Mouse (Mus musculus): ENCODE data around the gene Il12rb2. TPM values are rescaled to one million over a fixed set of nuclear protein-coding genes. Genes with fewer than 3 reads are reported as not detected.

Gene Il12rb2
- polyA plus RNA-seq, 1 experiment: 0.03 TPM

DNA sequence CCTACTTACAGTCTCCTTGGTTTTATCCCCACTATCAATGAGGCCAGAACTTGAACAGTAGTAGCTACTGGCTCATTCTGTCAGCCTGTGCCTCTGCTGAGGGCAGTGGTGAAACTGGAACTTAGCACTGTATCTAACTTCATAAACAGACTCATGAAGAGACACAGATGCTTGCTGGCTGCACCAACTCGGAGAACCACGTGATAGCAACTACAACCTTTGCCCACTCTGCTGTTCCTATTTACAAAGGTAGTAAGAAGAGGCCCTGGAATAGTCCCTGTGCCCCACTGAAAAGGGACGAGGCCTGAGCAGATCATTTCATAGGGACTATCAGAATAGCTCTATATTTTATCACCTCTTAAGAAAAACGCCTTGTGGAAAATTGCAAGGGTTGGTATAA lies 75.7 kb downstream of the Il12rb2 start:
- TF ChIP-seq FLI1 (IDR thresholded peaks at IDR 0.05; ENCODE audit: low read length): no peak
- TF ChIP-seq GATA1 (IDR thresholded peaks at IDR 0.05; ENCODE audit: borderline replicate concordance, low read length): no peak
- H3K4me1 ChIP-seq: peaks cover 20% of the 10 kb centered on the region
- H3K4me3 ChIP-seq (replicated peaks): no peak overlapping the region
- H3K9me3 ChIP-seq: no peaks in the 10 kb centered on the region
- no peaks in the 10 kb centered on the region for H3K27me3 ChIP-seq (replicated peaks)
- peaks cover 5% of the 10 kb centered on the region for H3K36me3 ChIP-seq (replicated peaks; ENCODE audit: low read length)

DNA sequence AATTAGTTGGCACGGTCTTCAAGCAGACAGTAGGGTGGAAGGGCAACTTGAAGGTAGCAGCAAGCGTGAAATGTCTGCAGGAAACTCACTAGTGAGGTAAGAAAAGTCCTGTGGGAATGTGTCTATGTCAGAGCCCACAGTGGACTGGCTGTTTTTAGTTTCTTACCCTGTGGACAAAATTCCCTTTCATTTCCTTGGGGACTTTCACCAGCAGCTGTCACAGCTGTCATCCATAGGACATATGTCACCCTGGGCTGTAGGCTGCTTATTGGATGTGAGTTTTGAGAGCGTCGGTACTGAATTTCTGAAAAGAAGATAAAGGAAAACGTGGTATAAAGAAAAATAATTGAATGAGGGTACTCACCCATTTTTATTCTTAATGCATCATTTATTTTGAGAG lies 77.2 kb downstream of the Il12rb2 start:
- no peaks in the 10 kb centered on the region for H3K9me3 ChIP-seq
- peaks cover 35% of the 10 kb centered on the region for H3K4me1 ChIP-seq
- peaks cover 4% of the 10 kb centered on the region for H3K36me3 ChIP-seq (replicated peaks; ENCODE audit: low read length)
- no peaks in the 10 kb centered on the region for H3K27me3 ChIP-seq (replicated peaks)
- no peak for TF ChIP-seq FLI1 (IDR thresholded peaks at IDR 0.05; ENCODE audit: low read length)
- TF ChIP-seq GATA1 (IDR thresholded peaks at IDR 0.05; ENCODE audit: borderline replicate concordance, low read length): no peak
- no peak overlapping the region for H3K4me3 ChIP-seq (replicated peaks)

DNA sequence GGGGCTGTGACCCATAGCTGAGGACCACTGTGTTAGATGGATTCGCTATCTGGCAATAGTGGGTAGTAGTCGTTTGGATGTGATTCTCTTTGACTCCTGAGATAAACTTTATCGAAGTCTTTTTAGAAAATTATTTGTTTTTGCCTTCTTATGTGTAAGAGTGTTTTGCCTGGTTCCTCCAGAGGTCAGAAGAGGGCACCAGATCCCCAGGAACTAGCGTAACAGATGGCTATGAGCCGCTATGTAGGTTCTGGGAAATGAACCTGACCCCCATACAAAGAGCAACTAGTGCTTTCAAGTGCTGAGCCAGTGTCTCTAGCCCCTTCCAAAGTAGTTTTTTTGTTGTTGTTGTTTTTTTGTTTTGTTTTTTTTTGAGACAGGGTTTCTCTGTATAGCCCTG lies 79.9 kb downstream of the Il12rb2 start:
- H3K27me3 ChIP-seq (replicated peaks): no peaks in the 10 kb centered on the region

DNA sequence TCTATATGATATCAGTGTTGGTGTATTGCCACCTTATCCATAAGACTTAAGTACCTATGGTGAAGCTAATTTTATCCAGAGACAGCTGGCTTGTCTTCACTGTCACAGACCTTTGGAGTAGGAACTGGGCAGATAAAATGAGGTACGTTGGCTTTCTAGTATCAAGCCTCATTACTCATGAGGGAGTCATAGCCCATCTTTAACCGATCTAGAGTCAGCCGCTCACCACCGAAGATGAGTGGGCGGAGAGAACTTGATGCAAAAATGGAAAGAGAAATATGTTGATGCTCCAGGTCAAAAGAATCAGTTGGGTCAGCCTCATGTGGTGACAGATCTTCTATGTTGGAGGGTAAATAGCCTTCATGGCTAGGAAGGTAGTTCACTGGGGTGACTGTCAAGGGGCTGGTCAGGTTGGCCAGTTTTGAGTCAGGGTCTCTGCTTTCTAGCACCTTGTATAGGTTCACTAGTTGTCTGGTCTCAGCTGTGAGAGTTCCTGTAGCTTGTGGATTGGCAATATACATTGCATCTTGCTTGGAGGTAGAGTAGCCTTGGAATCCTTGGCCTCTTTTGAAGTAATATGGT lies 83.9 kb downstream of the Il12rb2 start:
- peaks cover 50% of the 10 kb centered on the region for H3K4me1 ChIP-seq
- H3K27me3 ChIP-seq (replicated peaks): no peaks in the 10 kb centered on the region
- no peak overlapping the region for H3K4me3 ChIP-seq (replicated peaks)
- TF ChIP-seq FLI1 (IDR thresholded peaks at IDR 0.05; ENCODE audit: low read length) (no peak), GATA1 (IDR thresholded peaks at IDR 0.05; ENCODE audit: borderline replicate concordance, low read length) (no peak)
- no peaks in the 10 kb centered on the region for H3K9me3 ChIP-seq
- H3K36me3 ChIP-seq (replicated peaks; ENCODE audit: low read length): peaks cover 50% of the 10 kb centered on the region

More for the DNA sequence above, 79.9 kb downstream of the Il12rb2 start:
- peaks cover 15% of the 10 kb centered on the region for H3K36me3 ChIP-seq (replicated peaks; ENCODE audit: low read length)
- H3K4me1 ChIP-seq: peaks cover 44% of the 10 kb centered on the region
- TF ChIP-seq GATA1 (IDR thresholded peaks at IDR 0.05; ENCODE audit: borderline replicate concordance, low read length) (no peak), FLI1 (IDR thresholded peaks at IDR 0.05; ENCODE audit: low read length) (no peak)
- H3K4me3 ChIP-seq (replicated peaks): no peak overlapping the region
- H3K9me3 ChIP-seq: no peaks in the 10 kb centered on the region

DNA sequence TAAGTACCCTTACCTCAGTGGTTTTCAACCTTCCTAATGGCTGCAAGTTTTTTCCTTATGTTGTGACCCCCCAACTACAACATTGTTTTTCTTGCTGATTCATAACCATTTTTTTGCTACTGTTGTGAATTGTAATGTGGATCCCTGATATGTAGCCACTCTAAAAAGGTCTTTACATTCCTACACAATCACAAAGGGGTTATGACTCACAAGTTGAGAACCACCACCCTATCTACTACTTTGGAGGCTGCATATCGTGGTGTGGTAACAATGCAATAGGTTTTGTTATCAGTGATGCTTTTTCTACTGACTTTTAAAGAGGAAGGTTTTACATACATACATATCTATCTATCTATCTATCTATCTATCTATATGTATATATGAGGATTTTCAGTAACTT lies 93.1 kb downstream of the Il12rb2 start:
- TF ChIP-seq GATA1 (IDR thresholded peaks at IDR 0.05; ENCODE audit: borderline replicate concordance, low read length): no peak
- no peak for TF ChIP-seq FLI1 (IDR thresholded peaks at IDR 0.05; ENCODE audit: low read length)
- H3K9me3 ChIP-seq: no peaks in the 10 kb centered on the region
- no peak overlapping the region for H3K4me3 ChIP-seq (replicated peaks)
- no peaks in the 10 kb centered on the region for H3K27me3 ChIP-seq (replicated peaks)
- H3K4me1 ChIP-seq: peaks cover 43% of the 10 kb centered on the region
- peaks cover 88% of the 10 kb centered on the region for H3K36me3 ChIP-seq (replicated peaks; ENCODE audit: low read length)

DNA sequence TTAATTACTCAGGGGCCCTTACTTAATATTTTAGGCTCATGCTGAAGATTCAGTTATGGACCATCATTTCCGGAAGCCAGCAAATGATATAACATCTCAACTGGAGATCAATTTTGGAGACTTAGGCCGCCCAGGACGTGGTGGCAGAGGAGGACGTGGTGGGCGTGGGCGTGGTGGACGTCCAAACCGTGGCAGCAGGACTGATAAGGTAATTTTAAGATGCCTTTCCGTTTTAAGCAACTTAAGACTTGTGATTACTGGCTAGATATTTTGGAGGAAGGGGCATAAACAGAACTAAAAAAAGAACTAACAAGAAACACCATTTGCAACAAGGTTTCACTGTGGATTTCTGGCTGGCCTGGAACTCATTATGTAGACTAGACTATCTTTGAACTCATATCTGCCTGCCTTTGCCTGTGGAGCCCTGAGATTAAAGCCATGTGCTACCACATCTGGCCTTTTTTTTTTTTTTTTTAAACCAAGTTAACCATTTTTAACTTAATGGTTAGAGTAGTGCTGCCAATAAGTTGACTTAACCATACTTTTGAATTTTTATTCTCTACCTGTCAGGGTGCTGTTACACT lies 94.3 kb downstream of the Il12rb2 start:
- Histone ChIP-seq H3K9me3 (no peaks in the 10 kb centered on the region), H3K36me3 (replicated peaks; ENCODE audit: low read length) (peaks cover 91% of the 10 kb centered on the region), H3K27me3 (replicated peaks) (no peaks in the 10 kb centered on the region), H3K4me3 (replicated peaks) (no peak overlapping the region), H3K4me1 (peaks cover 39% of the 10 kb centered on the region)
- TF ChIP-seq GATA1 (IDR thresholded peaks at IDR 0.05; ENCODE audit: borderline replicate concordance, low read length): no peak
- no peak for TF ChIP-seq FLI1 (IDR thresholded peaks at IDR 0.05; ENCODE audit: low read length)

DNA sequence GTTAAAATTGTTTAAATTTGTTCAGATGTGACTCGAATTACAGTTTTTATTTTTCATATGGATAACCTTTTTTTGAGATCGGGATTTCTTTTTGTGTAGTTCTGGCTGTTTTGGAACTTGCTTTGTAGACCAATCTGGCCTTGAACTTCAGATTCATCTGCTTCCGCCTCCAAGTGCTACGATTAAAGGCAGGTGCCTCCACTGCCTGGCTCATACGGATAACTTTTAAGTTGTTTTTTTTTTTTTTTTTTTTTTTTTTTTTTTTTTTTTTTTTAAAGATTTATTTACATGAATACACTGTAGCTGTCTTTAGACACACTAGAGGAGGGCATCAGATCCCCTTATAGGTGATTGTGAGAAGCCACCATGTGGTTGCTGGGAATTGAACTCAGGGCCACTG lies 98.0 kb downstream of the Il12rb2 start:
- peaks cover 92% of the 10 kb centered on the region for H3K36me3 ChIP-seq (replicated peaks; ENCODE audit: low read length)
- no peaks in the 10 kb centered on the region for H3K9me3 ChIP-seq
- H3K4me3 ChIP-seq (replicated peaks): no peak overlapping the region
- TF ChIP-seq GATA1 (IDR thresholded peaks at IDR 0.05; ENCODE audit: borderline replicate concordance, low read length) (no peak), FLI1 (IDR thresholded peaks at IDR 0.05; ENCODE audit: low read length) (no peak)
- no peaks in the 10 kb centered on the region for H3K27me3 ChIP-seq (replicated peaks)
- H3K4me1 ChIP-seq: peaks cover 41% of the 10 kb centered on the region

DNA sequence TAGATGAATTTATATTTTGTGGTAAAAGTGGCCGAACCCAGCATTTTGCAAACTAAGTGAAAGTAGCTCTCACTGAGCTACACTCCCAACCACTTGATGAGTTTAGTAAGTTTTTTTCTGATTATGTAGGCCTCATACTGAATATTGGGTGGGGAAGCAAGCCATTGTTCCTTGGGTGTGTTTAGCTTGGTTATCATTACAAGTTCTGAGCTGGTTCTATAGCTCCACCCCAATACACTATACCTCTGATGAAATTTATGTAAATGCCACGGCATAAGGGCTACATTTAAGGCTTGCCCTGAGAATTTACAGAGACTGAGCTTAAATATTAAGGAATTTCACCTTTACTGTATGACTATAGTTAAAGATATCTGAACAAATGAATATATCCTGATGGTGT lies 106.5 kb downstream of the Il12rb2 start:
- no peaks in the 10 kb centered on the region for H3K9me3 ChIP-seq
- H3K36me3 ChIP-seq (replicated peaks; ENCODE audit: low read length): peaks cover 35% of the 10 kb centered on the region
- peak overlapping the region; percentile 99 for H3K4me3 ChIP-seq (replicated peaks)
- peaks cover 40% of the 10 kb centered on the region for H3K4me1 ChIP-seq
- H3K27me3 ChIP-seq (replicated peaks): no peaks in the 10 kb centered on the region
- TF ChIP-seq GATA1 (IDR thresholded peaks at IDR 0.05; ENCODE audit: borderline replicate concordance, low read length) (no peak), FLI1 (IDR thresholded peaks at IDR 0.05; ENCODE audit: low read length) (no peak)

DNA sequence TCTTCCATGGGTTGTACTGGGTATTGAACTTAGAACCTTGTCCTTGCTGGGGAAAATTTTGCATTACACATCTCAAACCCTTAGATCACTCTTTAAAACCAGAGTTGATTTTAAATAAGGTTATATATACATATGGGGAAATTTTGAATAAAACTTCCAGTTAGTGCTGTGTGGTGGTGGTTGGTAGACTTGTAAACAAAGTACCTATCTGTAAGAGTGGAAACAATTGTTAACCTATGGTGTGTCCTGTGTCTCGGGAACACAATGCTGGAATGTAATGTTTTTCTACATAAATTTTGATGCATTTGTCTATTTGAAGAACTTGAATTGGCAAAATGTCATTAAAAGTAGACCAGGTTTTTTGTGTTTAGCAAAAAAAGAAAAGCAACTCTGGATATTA lies 107.0 kb downstream of the Il12rb2 start:
- peaks cover 30% of the 10 kb centered on the region for H3K36me3 ChIP-seq (replicated peaks; ENCODE audit: low read length)
- H3K27me3 ChIP-seq (replicated peaks): no peaks in the 10 kb centered on the region
- peaks cover 40% of the 10 kb centered on the region for H3K4me1 ChIP-seq
- no peaks in the 10 kb centered on the region for H3K9me3 ChIP-seq
- no peak for TF ChIP-seq GATA1 (IDR thresholded peaks at IDR 0.05; ENCODE audit: borderline replicate concordance, low read length)
- TF ChIP-seq FLI1 (IDR thresholded peaks at IDR 0.05; ENCODE audit: low read length): no peak
- H3K4me3 ChIP-seq (replicated peaks): peak overlapping the region; percentile 99

DNA sequence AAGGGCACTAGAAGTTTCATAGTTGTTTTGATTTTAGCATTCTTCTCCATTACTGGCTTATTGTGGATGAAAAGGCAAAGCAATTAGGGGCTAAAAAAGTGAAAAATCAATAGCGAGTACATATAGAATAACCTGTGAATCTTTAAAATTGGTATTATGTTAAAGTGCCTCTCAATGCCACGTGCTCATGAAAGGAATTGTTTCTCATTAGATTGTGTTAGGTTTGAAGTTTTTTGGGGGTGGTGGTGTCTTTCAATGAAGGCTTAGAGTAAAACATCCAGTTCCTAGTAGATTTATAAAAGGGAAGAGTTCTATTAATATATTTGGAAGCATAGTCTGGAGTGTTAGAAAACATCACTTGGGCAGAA lies 107.8 kb downstream of the Il12rb2 start:
- no peaks in the 10 kb centered on the region for H3K9me3 ChIP-seq
- no peaks in the 10 kb centered on the region for H3K27me3 ChIP-seq (replicated peaks)
- TF ChIP-seq FLI1 (IDR thresholded peaks at IDR 0.05; ENCODE audit: low read length) (no peak), GATA1 (IDR thresholded peaks at IDR 0.05; ENCODE audit: borderline replicate concordance, low read length) (no peak)
- H3K4me3 ChIP-seq (replicated peaks): peak overlapping the region; percentile 99
- H3K4me1 ChIP-seq: peaks cover 34% of the 10 kb centered on the region
- peaks cover 22% of the 10 kb centered on the region for H3K36me3 ChIP-seq (replicated peaks; ENCODE audit: low read length)

Data from megakaryocyte, embryonic 14.5 days (primary cell).